Mouse (Mus musculus) CD8-positive naive resting alpha-beta T cell, adult 2 months (primary cell): ENCODE data around the gene Itga6.

ENCODE experiments used
- DNase-seq, 2 experiments: peaks; one replicate each; pipeline ENCODE4 v3.0.0; 2022; ENCODE audit warnings: low read depth in 2 of 2, low spot score in 2 of 2

Itga6 gene

GRCm38 (mm10) chr2:71796787-71797186 is 51.4 kb downstream of the Itga6 start:
- no peak for DNase-seq

DNA sequence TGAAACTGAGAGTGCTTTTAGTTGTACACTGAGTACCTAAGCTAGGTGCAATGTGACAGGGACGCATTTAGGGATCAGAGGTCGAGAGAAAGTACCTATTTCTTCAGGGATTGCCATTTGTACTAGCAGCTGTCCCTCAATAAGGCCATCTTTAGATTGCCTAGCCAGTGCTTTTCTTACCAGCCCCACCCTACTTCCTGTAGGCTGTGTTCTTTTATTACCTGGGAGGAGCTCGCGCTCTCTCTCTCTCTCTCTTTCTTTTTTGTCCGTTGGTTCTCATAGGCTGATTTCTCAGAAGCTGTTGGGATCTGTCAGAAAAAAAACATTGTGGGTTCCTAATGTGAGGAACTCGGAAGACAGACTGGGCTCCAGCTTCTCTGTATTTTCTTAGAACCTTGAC is 55.4 kb downstream of the Itga6 start:
- peak in 1 of 2 experiments; percentile 7 for DNase-seq

GRCm38 (mm10) chr2:71801691-71802090 is 56.3 kb downstream of the Itga6 start:
- DNase-seq = no peak

GRCm38 (mm10) chr2:71802131-71802530 is 56.7 kb downstream of the Itga6 start:
- DNase-seq = no peak

- DNase-seq = no peak
Measured at GRCm38 (mm10) chr2:71805120-71805519, 59.7 kb downstream of the Itga6 start.

DNA sequence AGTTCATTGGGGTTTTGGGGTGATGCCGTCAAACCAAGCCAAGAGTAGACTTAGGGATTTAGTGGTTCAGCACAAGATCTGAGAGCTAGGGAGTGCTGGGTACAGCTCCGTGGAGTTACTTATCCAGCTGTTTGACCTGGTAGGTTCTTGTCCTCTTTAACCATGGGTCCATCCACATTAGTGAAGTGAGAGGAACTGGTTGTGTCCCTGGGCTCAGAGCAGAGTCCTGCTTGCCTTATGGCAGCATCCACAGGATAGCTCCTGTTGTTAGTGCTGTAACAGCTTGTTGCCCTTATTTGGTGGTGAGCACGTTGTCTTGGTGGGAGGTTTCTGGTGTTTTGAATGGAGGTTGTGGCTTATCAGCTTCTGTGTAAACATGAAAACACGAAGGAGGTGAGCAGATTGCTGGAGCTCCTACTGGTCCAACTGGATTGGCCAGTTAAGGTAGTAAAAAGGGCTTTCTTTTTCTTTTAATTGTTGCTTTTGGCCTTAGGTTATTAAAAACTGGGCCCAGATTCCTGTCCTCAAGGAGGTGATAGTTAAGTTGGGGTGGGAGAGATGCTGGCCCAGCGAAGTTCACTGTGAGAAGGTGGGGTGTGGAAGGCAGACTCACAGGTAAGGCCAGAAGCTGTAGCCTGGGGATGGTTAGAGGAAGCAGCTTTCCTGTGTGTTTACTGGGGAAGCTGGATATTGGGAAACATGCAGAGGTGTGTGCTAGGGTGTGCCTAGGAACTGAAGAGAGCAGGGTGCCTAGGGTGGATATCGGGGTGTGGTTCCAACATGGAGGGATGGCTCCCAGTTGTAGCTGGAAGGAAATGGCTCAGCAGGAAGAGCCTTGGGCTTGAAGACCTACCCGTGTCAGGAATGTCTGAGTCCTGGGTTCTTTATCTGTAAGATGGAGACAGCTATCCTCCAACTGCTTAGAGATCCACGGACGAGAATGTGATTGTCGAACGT is 60.5 kb downstream of the Itga6 start:
- DNase-seq = no peak

DNA sequence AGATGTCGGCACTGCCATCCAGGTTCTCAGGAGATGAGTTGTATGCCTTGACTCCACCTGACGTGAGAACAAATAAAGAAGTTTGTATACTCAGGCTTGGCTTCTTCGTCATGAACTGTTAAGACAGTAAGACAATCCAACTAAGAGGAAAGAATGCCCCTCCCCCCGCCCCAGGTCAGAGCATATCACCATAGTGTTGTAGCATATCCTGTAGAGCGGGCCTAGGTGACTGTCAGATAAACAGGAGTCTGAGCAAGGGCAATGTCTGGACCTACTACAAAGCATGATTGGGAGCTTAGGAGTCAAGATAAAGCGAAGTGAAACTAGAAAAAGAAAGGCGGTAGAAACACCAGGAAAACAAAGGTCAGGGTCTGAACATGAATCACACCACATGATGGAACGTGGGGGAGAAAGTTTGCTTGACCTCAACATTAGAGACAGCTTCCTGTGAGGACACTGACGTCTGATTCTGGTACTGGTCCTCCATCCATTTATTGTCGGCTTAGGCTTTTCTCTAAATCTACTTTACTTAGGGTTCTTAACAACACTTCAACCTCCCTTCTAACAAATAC is 64.0 kb downstream of the Itga6 start:
- no peak for DNase-seq

DNA sequence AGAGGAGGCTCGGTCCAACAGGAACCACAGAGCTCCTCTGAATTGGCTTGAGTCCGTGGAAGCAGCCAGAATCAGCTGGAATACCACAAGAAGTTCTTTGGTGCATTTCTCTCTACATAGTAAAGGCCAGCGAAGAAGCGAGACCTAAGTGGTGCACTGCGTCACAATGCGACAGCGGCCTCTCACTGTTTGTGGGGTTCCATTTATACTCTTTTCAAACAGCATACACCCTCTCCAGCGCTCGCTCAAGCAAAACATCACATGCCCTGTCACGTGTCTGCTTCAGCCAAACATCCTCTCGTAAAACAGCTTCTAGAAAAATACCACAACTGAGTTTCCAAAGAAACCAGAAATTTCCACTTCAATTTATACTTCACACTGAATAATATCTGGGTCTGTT is 64.6 kb downstream of the Itga6 start:
- DNase-seq = peak; percentile 54 to 68

DNA sequence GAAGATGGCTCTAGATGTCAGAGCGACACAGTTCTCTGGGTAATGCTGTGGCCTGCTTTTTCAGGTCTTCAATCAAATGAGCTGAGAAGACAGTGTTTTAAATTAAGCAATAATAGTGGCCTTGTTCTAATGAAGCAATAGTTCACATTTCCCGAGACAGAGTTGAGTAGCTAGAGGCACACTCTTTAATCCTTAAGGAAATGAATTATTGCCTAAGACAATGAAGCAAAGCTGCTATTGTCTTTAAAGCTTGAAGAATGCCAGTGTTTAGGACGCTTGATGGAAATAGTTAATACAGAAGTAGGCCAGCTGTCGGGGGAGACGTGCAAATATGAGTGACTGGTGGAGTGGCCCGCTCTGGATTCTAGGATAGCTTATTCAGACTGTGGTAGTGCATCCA is 65.5 kb downstream of the Itga6 start:
- DNase-seq = no peak

- DNase-seq = peak; percentile 76 to 86
Measured at GRCm38 (mm10) chr2:71812221-71813021, 67.0 kb downstream of the Itga6 start.

DNA sequence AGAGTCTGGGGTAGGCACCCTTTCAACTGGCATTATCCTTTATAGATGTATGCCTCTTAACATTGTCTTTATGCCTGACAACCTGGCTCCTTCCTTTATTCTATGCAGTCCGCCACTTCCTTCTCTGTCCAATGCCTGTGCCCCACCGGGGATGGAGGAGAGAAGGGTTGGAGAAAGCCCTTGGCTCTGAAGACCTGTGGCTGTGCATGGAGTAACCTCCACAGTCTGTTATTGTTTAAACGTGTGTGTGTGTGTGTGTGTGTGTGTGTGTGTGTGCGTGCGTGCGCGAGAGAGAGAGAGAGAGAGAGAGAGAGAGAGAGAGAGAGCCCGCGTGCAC is 67.6 kb downstream of the Itga6 start:
- no peak for DNase-seq

GRCm38 (mm10) chr2:71813371-71813770 is 68.0 kb downstream of the Itga6 start:
- no peak for DNase-seq

DNA sequence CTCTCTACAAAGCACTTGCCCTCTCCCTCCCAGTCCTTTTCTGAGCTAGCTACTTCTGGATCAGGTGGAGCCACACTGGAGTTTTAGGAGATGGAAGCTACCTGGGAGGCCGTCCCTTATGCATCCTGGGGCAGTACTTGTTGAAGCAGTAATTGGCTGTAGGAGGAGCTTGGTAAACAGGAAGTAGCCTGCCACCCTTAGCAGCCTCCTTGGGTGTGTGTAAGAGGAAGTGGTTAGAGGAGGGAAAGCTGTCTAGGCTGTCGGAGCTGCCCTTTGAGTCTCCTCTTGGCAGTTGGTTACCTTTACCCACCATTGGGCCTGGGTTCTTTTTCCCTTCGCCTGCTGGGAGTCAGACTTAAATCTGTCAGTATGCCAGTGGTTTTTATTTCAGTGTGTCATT is 68.6 kb downstream of the Itga6 start:
- peak; percentile 59 to 76 for DNase-seq

DNA sequence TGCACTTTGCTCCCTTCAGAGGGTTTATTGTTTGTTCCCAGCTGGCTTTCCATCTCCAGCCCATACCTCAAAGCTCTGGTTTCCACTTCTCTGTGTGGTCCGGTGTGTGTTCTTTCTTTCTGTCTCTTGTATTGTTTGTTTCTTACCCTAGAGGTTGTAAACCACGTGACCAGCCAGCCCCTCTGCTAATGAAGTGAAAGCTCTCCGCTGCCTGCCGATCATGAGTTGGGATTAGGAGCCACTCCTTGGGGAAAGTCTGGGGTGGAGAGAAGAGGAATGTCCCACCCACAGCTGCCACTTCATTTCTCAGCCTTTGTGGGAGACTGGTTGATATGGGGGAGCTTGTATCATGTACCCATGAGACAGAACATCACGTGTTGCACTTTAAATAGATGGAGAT is 69.9 kb downstream of the Itga6 start:
- DNase-seq = no peak

GRCm38 (mm10) chr2:71816391-71817041 is 71.1 kb downstream of the Itga6 start:
- peak in 1 of 2 experiments; percentile 44 for DNase-seq

GRCm38 (mm10) chr2:71824146-71824545 is 78.7 kb downstream of the Itga6 start:
- DNase-seq = no peak

DNA sequence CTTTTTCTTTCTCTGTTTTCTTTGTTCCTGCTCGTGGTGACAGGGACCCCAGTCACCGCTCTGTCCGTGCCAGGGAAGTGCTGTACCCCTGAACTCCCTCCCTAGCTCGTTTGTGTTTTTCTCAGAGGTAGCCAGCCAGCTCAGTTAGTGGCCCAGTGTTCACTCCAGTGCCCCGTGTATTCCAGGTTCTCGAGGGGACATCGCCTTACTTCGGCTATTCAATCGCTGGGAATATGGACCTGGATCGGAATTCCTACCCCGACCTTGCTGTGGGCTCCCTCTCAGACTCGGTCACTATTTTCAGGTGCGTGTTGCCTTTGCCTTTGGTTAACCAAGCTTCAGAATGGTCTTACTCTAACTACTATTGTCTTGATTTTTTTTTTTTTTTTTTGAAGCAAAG is 82.3 kb downstream of the Itga6 start:
- no peak for DNase-seq

GRCm38 (mm10) chr2:71828928-71829327 is 83.5 kb downstream of the Itga6 start:
- DNase-seq = no peak

- DNase-seq = no peak
Measured at GRCm38 (mm10) chr2:71833626-71834025, 88.2 kb downstream of the Itga6 start.

DNA sequence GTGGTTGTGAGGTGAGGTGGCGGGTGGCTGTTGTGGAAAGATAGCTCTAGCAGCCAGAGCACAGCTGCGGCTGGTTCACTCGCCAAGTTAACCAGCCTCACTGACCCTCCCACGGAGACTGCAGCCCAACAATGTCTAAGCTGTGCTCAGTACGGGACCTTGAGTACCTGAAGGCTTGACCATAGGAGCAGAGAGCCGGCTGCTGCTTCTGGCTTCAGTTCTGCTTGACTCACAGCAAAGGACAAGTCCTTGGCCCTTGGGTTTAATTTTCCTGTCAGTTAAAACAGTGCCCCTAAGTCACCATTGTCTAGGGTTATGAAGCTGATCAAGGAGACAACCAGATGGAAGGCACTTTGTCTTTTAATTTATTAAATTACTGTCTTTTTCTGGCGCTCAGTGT is 89.0 kb downstream of the Itga6 start:
- DNase-seq = no peak

- DNase-seq = no peak
Measured at GRCm38 (mm10) chr2:71835556-71835955, 90.1 kb downstream of the Itga6 start.
